Mouse (Mus musculus): ENCODE data around the gene Popdc2. TPM values are rescaled to one million over a fixed set of nuclear protein-coding genes. Genes with fewer than 3 reads are reported as not detected.

Popdc2 gene
- polyA plus RNA-seq, 1 experiment from 2014 or later = 0.57 TPM

GRCm38 (mm10) chr16:38379926-38380325 lies 17.9 kb downstream of the Popdc2 start:
- no peak overlapping the region for H3K27ac ChIP-seq
- no peak overlapping the region for H3K4me3 ChIP-seq
- no peak for ATAC-seq (replicated peaks)
- no peak overlapping the region for H3K9ac ChIP-seq
- WGBS = 88% methylated on average over 3 of the region's 3 CpGs
- H3K27me3 ChIP-seq (replicated peaks) = no peaks in the 10 kb centered on the region
- no peaks in the 10 kb centered on the region for H3K36me3 ChIP-seq (replicated peaks)
- peaks cover 9% of the 10 kb centered on the region; the same call in 1 of the 2 replicates for H3K4me1 ChIP-seq
- H3K4me2 ChIP-seq = no peak overlapping the region
- H3K9me3 ChIP-seq = no peaks in the 10 kb centered on the region

GRCm38 (mm10) chr16:38383683-38384082 lies 21.7 kb downstream of the Popdc2 start:
- Histone ChIP-seq H3K9ac (no peak overlapping the region), H3K4me2 (no peak overlapping the region), H3K9me3 (no peaks in the 10 kb centered on the region), H3K27me3 (replicated peaks) (no peaks in the 10 kb centered on the region), H3K4me1 (no peaks in the 10 kb centered on the region), H3K4me3 (no peak overlapping the region), H3K27ac (no peak overlapping the region), H3K36me3 (replicated peaks) (no peaks in the 10 kb centered on the region)
- no peak for ATAC-seq (replicated peaks)
- 89% methylated on average over 2 of the region's 2 CpGs for WGBS

GRCm38 (mm10) chr16:38385184-38385634 lies 23.2 kb downstream of the Popdc2 start:
- Histone ChIP-seq H3K27me3 (replicated peaks) (no peaks in the 10 kb centered on the region), H3K4me3 (no peak overlapping the region), H3K27ac (no peak overlapping the region), H3K9me3 (no peaks in the 10 kb centered on the region), H3K9ac (no peak overlapping the region), H3K36me3 (replicated peaks) (no peaks in the 10 kb centered on the region), H3K4me1 (no peaks in the 10 kb centered on the region), H3K4me2 (no peak overlapping the region)
- WGBS = 88% methylated on average over 6 of the region's 6 CpGs
- ATAC-seq (replicated peaks) = no peak

GRCm38 (mm10) chr16:38385700-38386099 lies 23.7 kb downstream of the Popdc2 start:
- H3K27ac ChIP-seq = no peak overlapping the region
- WGBS = 95% methylated on average over 4 of the region's 4 CpGs
- no peak for ATAC-seq (replicated peaks)

GRCm38 (mm10) chr16:38387389-38387788 lies 25.4 kb downstream of the Popdc2 start:
- Histone ChIP-seq H3K27ac (no peak overlapping the region), H3K9me3 (no peaks in the 10 kb centered on the region), H3K36me3 (replicated peaks) (no peaks in the 10 kb centered on the region), H3K27me3 (replicated peaks) (no peaks in the 10 kb centered on the region), H3K4me3 (no peak overlapping the region), H3K4me1 (no peaks in the 10 kb centered on the region), H3K4me2 (no peak overlapping the region), H3K9ac (no peak overlapping the region)
- 86% methylated on average over 6 of the region's 6 CpGs for WGBS
- ATAC-seq (replicated peaks) = no peak

More at GRCm38 (mm10) chr16:38385700-38386099, 23.7 kb downstream of the Popdc2 start:
- Histone ChIP-seq H3K9ac (no peak overlapping the region), H3K4me3 (no peak overlapping the region), H3K4me2 (no peak overlapping the region), H3K36me3 (replicated peaks) (no peaks in the 10 kb centered on the region), H3K4me1 (no peaks in the 10 kb centered on the region), H3K27me3 (replicated peaks) (no peaks in the 10 kb centered on the region), H3K9me3 (no peaks in the 10 kb centered on the region)

GRCm38 (mm10) chr16:38388757-38389156 lies 26.7 kb downstream of the Popdc2 start:
- ATAC-seq (replicated peaks) = no peak
- WGBS = 81% methylated on average over 6 of the region's 6 CpGs

GRCm38 (mm10) chr16:38389284-38389893 lies 27.4 kb downstream of the Popdc2 start:
- Histone ChIP-seq H3K27ac (no peak overlapping the region), H3K4me3 (no peak overlapping the region), H3K27me3 (replicated peaks) (no peaks in the 10 kb centered on the region), H3K4me1 (no peaks in the 10 kb centered on the region), H3K36me3 (replicated peaks) (no peaks in the 10 kb centered on the region), H3K9me3 (no peaks in the 10 kb centered on the region), H3K4me2 (no peak overlapping the region), H3K9ac (no peak overlapping the region)
- 88% methylated on average over 8 of the region's 8 CpGs for WGBS
- no peak for ATAC-seq (replicated peaks)

More at GRCm38 (mm10) chr16:38388757-38389156, 26.7 kb downstream of the Popdc2 start:
- Histone ChIP-seq H3K4me1 (no peaks in the 10 kb centered on the region), H3K36me3 (replicated peaks) (no peaks in the 10 kb centered on the region), H3K27ac (no peak overlapping the region), H3K9ac (no peak overlapping the region), H3K4me2 (no peak overlapping the region), H3K27me3 (replicated peaks) (no peaks in the 10 kb centered on the region), H3K9me3 (no peaks in the 10 kb centered on the region), H3K4me3 (no peak overlapping the region)

- H3K27ac ChIP-seq = no peak overlapping the region
- no peak overlapping the region for H3K9ac ChIP-seq
- H3K27me3 ChIP-seq (replicated peaks) = no peaks in the 10 kb centered on the region
- WGBS = 92% methylated on average over 7 of the region's 7 CpGs
- H3K36me3 ChIP-seq (replicated peaks) = no peaks in the 10 kb centered on the region
- ATAC-seq (replicated peaks) = no peak
- H3K4me3 ChIP-seq = no peak overlapping the region
- no peaks in the 10 kb centered on the region for H3K9me3 ChIP-seq
- no peaks in the 10 kb centered on the region for H3K4me1 ChIP-seq
- no peak overlapping the region for H3K4me2 ChIP-seq
Observed at GRCm38 (mm10) chr16:38390322-38390721, 28.3 kb downstream of the Popdc2 start.

GRCm38 (mm10) chr16:38392126-38392894 lies 30.3 kb downstream of the Popdc2 start:
- no peaks in the 10 kb centered on the region for H3K9me3 ChIP-seq
- WGBS = 82% methylated on average over 23 of the region's 23 CpGs
- no peak for ATAC-seq (replicated peaks)
- H3K4me1 ChIP-seq = no peaks in the 10 kb centered on the region
- H3K36me3 ChIP-seq (replicated peaks) = no peaks in the 10 kb centered on the region
- no peak overlapping the region for H3K9ac ChIP-seq
- no peak overlapping the region for H3K4me3 ChIP-seq
- H3K4me2 ChIP-seq = no peak overlapping the region
- H3K27me3 ChIP-seq (replicated peaks) = no peaks in the 10 kb centered on the region
- H3K27ac ChIP-seq = no peak overlapping the region

GRCm38 (mm10) chr16:38394191-38394618 lies 32.2 kb downstream of the Popdc2 start:
- WGBS = 86% methylated on average over 8 of the region's 8 CpGs
- ATAC-seq (replicated peaks) = no peak
- Histone ChIP-seq H3K4me1 (peaks cover 2% of the 10 kb centered on the region), H3K4me3 (no peak overlapping the region), H3K36me3 (replicated peaks) (no peaks in the 10 kb centered on the region), H3K27ac (no peak overlapping the region), H3K27me3 (replicated peaks) (no peaks in the 10 kb centered on the region), H3K4me2 (no peak overlapping the region), H3K9ac (no peak overlapping the region), H3K9me3 (no peaks in the 10 kb centered on the region)

- no peak for ATAC-seq (replicated peaks)
- Histone ChIP-seq H3K4me1 (peaks cover 12% of the 10 kb centered on the region), H3K9me3 (no peaks in the 10 kb centered on the region), H3K4me2 (no peak overlapping the region), H3K4me3 (no peak overlapping the region), H3K36me3 (replicated peaks) (no peaks in the 10 kb centered on the region), H3K27ac (no peak overlapping the region), H3K27me3 (replicated peaks) (no peaks in the 10 kb centered on the region), H3K9ac (no peak overlapping the region)
- 71% methylated on average over 6 of the region's 6 CpGs for WGBS
Observed at GRCm38 (mm10) chr16:38395060-38395730, 33.2 kb downstream of the Popdc2 start.

GRCm38 (mm10) chr16:38396155-38396554 lies 34.1 kb downstream of the Popdc2 start:
- H3K4me3 ChIP-seq = no peak overlapping the region
- H3K36me3 ChIP-seq (replicated peaks) = no peaks in the 10 kb centered on the region
- no peak for ATAC-seq (replicated peaks)
- WGBS = 80% methylated on average over 13 of the region's 13 CpGs
- no peak overlapping the region for H3K4me2 ChIP-seq
- no peaks in the 10 kb centered on the region for H3K27me3 ChIP-seq (replicated peaks)
- no peak overlapping the region for H3K27ac ChIP-seq
- peaks cover 13% of the 10 kb centered on the region for H3K4me1 ChIP-seq
- no peak overlapping the region for H3K9ac ChIP-seq
- no peaks in the 10 kb centered on the region for H3K9me3 ChIP-seq
